Mouse (Mus musculus) C2C12 (cell line): Measurements from ENCODE around the gene Gm10644.

Experiments
- CEBPB ChIP-seq: IDR thresholded peaks from one replicate; pipeline ENCODE4 v1.6.1; 2011; ENCODE audit warnings: low read depth, mild to moderate bottlenecking, control low read depth, moderate library complexity
- CTCF ChIP-seq: IDR thresholded peaks from one replicate; pipeline ENCODE4 v1.5.1; 2011; ENCODE audit not compliant: control insufficient read depth, insufficient read depth, insufficient read length
- MAX ChIP-seq: IDR thresholded peaks from one replicate; pipeline ENCODE4 v1.6.1; 2011; ENCODE audit warnings: mild to moderate bottlenecking, control low read depth
- MYOD1 ChIP-seq: IDR thresholded peaks from one replicate; pipeline ENCODE4 v1.6.1; 2011; ENCODE audit warnings: low read depth; ENCODE audit not compliant: control insufficient read depth, insufficient read length
- USF1 ChIP-seq: IDR thresholded peaks from one replicate; pipeline ENCODE4 v1.6.1; 2011; ENCODE audit warnings: low read depth, mild to moderate bottlenecking, control low read depth, moderate library complexity

DNA sequence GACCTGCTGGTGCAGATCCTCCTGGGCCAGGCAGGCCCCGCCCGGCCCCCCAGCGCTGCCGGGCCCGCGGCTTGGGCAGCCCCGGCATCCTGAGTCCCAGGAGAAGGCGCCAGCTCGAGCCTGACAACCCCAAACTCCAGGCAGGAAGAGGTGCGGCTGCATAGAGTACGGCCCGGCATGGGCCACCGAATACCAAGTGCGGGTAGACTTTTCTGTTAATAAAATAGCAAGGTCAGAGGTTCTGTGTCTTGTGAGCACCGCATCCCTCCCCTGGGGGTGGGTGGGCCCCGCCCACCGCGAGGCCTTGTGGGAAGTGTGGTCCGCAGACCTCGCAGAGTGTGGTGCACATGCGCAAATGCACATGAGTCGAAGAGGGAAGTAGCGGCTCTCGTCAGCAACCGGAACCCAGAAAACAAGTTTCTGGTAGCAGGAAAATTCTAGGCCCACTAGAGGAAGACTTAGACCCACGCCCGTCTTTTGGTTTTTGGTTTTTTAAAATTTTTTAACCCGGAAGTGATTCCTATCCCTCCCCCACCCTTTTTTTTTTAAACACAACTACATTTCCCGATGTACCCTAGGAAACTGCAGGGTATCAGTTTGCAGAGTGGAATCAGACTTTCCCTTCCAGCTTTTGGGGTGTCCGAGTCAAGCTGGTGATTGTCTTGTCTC is 49.7 kb upstream of the Gm10644 start:
- TF ChIP-seq CEBPB (no peak), USF1 (no peak), CTCF (no peak), MAX (no peak), MYOD1 (no peak)
